Mouse (Mus musculus) olfactory bulb, adult 2 months (tissue): ENCODE measurements at regions not wholly inside any gene's neighbourhood (a gene's known extent, or its start where the extent isn't known, plus 50 kb on each side); places are given as distances from the start of the nearest gene placed in this dataset.

Experiments
- H3K27ac ChIP-seq: fragments of 200-500 bp; 2 replicates; pipeline ENCODE4 v1.5.1; 2012; ENCODE audit warnings: low read depth, low read length; ENCODE audit not compliant: insufficient read depth
- H3K4me1 ChIP-seq: fragments of 200-500 bp; 2 replicates; pipeline ENCODE4 v1.6.1; 2012; ENCODE audit warnings: low read length; ENCODE audit not compliant: control insufficient read depth, insufficient read depth
- H3K4me3 ChIP-seq: fragments of 200-500 bp; 2 replicates; pipeline ENCODE4 v1.5.1; 2012; ENCODE audit warnings: mild to moderate bottlenecking, low read depth, low read length, moderate library complexity; ENCODE audit not compliant: insufficient read depth
- CTCF ChIP-seq: fragments of 200-500 bp; IDR thresholded peaks from 2 replicates; pipeline ENCODE4 v1.5.1; 2012; ENCODE audit warnings: low read depth, mild to moderate bottlenecking, low read length, moderate library complexity; ENCODE audit not compliant: insufficient read depth
- POLR2A ChIP-seq: fragments of 200-500 bp; IDR thresholded peaks from 2 replicates; pipeline ENCODE4 v1.6.1; 2012; ENCODE audit warnings: mild to moderate bottlenecking, low read depth, low read length, moderate library complexity; ENCODE audit not compliant: insufficient read depth
- WGBS: fragments of 180-500 bp; shearing (Covaris S2); methylation state at CpG from one replicate; pipeline ENCODE4 v1.1.7; 2018; 5-methylcytosine and 5-hydroxymethylcytosine counted together

DNA sequence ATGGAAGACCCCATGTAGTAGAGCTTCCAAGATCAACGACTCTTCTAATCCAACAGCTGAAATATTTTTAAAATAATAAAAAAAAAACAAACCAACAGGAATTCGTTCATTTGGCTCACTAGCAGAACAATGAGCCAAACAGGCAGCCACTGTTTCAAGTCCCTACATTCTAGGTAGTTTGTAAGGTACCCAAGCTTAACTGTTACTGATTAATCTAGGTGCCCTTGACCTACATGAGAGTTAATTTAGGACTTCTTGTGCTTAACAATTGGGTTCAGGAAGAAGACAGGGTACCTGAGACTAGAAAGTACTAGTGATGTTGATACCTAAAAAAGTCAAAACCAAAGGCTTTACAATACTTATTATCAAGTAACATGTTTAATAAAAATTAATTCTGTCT, 381.2 kb upstream of the Jag1 start:
- Histone ChIP-seq H3K27ac (no peak overlapping the region), H3K4me1 (no peaks in the 10 kb centered on the region), H3K4me3 (no peak overlapping the region)
- 81% methylated on average over 2 of the region's 2 CpGs for WGBS
- TF ChIP-seq CTCF (no peak), POLR2A (no peak)

DNA sequence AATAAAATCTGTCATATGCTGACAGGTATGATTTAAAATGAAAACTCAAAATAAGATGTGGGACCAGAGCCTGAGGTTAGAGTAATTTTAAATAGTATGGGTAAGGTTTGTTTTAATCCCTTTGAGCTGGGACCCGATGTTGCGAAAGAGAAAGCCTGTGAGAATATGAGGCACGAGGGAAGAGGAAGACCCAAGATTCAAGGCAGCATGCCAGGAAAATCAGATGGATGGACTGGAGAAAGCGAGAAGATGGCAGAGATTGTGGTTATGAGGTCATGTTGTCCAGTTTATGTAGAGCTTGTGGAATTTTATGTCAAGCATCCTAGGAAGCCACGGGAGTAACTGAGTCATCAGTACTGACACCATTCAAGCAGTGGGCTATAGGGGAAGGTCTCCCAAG, 377.2 kb upstream of the Jag1 start:
- no peak overlapping the region for H3K27ac ChIP-seq
- no peak overlapping the region for H3K4me3 ChIP-seq
- no peaks in the 10 kb centered on the region for H3K4me1 ChIP-seq
- no peak for TF ChIP-seq POLR2A
- TF ChIP-seq CTCF, result no peak
- 86% methylated on average over 5 of the region's 5 CpGs for WGBS

DNA sequence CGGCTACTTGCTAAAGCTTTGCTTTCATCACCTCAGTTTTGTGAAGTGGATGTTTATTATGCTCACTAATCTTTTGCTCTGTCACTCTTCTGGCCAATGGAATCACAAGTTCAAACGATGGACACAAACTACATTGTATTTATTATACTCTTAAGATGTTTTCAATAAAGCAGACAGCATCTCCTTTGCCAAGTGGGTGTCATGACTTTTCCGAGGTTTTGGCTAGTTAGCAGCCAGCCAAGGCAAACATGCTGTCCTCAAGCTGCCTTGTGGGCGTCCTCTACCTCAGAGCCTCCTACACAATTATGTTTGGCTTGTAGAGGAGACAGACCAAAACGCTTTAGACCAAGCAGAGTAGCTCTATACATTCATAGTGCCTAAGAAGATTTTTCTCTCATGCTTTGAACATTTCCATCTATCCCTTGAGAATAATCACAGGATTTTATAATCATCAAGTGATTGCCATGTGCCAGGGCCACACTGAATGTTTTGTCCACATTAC, 372.8 kb upstream of the Jag1 start:
- Histone ChIP-seq H3K4me1 (no peaks in the 10 kb centered on the region), H3K4me3 (no peak overlapping the region), H3K27ac (no peak overlapping the region)
- TF ChIP-seq POLR2A, result no peak
- no peak for TF ChIP-seq CTCF
- 53% methylated on average over 5 of the region's 5 CpGs for WGBS

GRCm38 (mm10) chr2:137468769-137469168, 352.3 kb upstream of the Jag1 start:
- no peak for TF ChIP-seq CTCF
- no peak for TF ChIP-seq POLR2A
- WGBS, result 86% methylated on average over 1 of the region's 1 CpGs
- Histone ChIP-seq H3K27ac (no peak overlapping the region), H3K4me3 (no peak overlapping the region), H3K4me1 (no peaks in the 10 kb centered on the region)

DNA sequence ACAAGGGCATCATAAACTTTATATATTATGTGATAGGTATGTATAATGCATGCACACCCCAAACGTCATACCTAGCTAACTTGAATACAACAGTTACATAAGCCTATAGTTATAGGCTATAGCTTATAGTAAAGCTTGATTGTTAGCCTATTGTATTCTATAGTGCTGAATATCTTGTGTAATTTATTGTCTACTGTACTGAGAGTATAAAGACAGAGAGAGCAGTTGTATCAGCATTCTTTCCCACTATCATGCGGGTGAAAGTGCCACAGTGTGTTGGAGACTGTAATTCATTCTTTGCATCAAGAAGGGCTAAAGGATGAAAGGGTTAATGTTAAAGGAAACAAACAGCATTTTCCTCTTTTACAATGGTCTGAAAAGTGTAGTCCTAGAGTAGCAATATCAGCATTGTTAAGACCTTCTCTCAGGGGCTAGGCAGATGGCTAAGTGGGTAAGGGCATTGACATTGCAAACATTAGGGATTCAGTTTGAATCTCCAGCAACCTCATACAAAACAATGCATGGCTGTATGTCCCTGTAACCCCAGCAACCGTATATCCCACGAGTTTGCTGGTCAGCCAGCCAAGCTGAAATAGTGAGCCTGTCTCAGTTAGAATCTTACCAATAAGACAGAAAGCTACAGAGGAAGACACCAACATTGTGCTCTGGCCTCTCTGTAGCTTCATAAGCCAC, 340.8 kb upstream of the Jag1 start:
- 63% methylated on average over 4 of the region's 4 CpGs for WGBS
- Histone ChIP-seq H3K4me1 (no peaks in the 10 kb centered on the region), H3K4me3 (no peak overlapping the region), H3K27ac (no peak overlapping the region)
- TF ChIP-seq POLR2A (no peak), CTCF (no peak)

GRCm38 (mm10) chr2:137456436-137456835, 340.0 kb upstream of the Jag1 start:
- H3K4me1 ChIP-seq, result no peaks in the 10 kb centered on the region
- no peak overlapping the region for H3K27ac ChIP-seq
- 93% methylated on average over 3 of the region's 3 CpGs for WGBS
- no peak overlapping the region for H3K4me3 ChIP-seq
- TF ChIP-seq POLR2A (no peak), CTCF (no peak)

- Histone ChIP-seq H3K4me3 (no peak overlapping the region), H3K4me1 (no peaks in the 10 kb centered on the region), H3K27ac (no peak overlapping the region)
- TF ChIP-seq POLR2A (no peak), CTCF (no peak)
- 68% methylated on average over 7 of the region's 7 CpGs for WGBS
These were observed 330.5 kb upstream of the Jag1 start for GRCm38 (mm10) chr2:137446919-137447318.

- Histone ChIP-seq H3K27ac (no peak overlapping the region), H3K4me3 (no peak overlapping the region), H3K4me1 (no peaks in the 10 kb centered on the region)
- TF ChIP-seq CTCF, result no peak
- TF ChIP-seq POLR2A, result no peak
- WGBS, result 93% methylated on average over 5 of the region's 5 CpGs
These were observed 321.3 kb upstream of the Jag1 start for GRCm38 (mm10) chr2:137437741-137438140.

DNA sequence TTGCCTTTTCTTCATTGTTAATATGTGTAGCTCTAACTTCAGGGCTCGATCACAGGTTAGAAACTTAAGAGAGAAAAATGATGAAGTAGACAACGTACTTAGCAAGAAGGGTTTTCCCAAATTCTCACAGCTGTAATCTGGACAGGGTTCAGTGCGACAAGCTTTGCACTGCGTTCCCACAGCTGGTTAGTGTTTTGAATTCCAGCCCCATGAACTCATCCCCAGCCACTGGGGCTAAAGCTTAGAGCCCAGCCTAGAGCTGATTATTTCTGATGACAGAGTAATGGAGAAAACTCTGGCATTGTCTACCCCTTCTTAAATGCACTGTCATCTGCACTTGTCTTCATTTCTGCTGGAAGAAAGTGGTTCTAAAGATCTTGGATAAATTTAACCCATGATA, 319.7 kb upstream of the Jag1 start:
- Histone ChIP-seq H3K4me3 (no peak overlapping the region), H3K4me1 (no peaks in the 10 kb centered on the region), H3K27ac (no peak overlapping the region)
- TF ChIP-seq POLR2A (no peak), CTCF (no peak)
- 86% methylated on average over 4 of the region's 4 CpGs for WGBS
